Mouse (Mus musculus) embryonic fibroblast, embryonic 13.5 days (primary cell): Measurements from ENCODE around the gene Ifrd1.

Source experiments
- CTCF ChIP-seq: IDR thresholded peaks from 2 replicates; pipeline ENCODE4 v1.5.1; 2011; ENCODE audit warnings: mild to moderate bottlenecking, control low read depth, low read length, moderate library complexity, borderline replicate concordance; ENCODE audit not compliant: insufficient read depth
- POLR2A ChIP-seq: IDR thresholded peaks from 2 replicates; pipeline ENCODE4 v1.6.1; 2011; ENCODE audit warnings: low read depth, mild to moderate bottlenecking, control low read depth, low read length, moderate library complexity

DNA sequence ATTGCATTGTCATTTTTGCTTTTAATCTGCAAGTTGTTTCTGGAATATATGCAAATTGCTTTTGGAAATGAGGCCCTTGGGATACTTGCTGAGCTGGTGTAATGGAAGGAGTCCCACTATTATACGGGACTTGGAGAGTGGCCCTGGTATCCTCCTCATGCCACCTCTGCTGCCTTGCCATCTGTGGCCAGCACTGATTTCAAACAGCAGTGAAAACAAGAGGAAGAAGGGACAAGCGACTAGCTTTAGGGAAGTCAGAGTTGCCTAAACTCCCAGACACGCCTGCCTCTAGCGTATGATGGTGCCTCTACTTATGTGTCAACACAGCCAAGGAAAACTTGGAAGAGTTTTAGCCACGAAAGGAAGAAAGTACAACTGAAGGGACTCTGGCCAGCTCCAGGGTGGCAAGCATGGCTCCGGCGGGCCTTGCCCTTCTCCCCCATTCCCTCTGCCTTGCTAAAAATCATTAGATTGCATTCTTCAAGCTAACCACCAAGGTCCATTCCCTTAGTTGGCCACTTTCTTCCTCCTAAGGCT, 2.8 kb downstream of the Ifrd1 start:
- TF ChIP-seq CTCF (no peak), POLR2A (no peak)
